Mouse (Mus musculus): ENCODE results near the gene Eif4a2.

DNA sequence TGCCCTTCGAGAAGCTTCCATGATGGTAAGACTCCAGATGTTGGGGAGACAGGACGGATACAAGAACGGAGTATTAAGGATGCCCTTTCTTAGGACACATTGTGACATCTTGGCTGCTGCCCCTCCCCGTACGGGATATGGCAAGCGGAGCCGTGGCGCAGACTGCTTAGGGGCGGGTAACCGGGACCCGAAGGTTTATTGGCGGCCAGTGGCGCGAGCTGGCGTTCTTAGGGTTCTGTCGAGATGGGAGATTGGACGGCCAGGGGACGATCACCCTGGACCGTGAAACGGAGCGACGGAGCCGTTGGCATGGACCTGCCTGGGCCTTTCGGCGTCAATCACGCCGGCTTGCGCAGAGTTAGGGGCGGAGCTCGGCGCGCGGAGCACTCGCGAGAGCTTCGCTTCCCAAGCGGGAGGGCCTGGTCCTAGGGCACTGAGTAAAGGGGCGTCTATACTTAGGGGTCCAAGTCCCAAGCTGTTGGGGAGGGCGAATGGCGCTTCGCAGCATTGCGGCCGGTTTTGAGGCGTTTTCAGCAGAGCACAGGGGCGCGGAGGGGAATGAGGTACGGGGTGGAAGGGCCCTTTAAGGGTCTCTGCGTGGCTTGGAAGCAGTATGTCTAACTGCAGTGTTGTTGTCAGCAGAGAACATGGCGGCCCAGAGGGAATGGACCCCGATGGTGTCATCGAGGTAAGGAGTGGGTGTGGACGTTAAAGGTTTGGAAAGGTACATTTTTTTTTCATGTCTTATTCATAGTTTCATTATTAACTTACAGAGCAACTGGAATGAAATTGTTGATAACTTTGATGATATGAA is 909 bp downstream of the Eif4a2 start:
- no peak for TF ChIP-seq EP300 (optimal IDR thresholded peaks at IDR 0.05)
- 0 out of 2 replicates have a peak, but pooled peaks have one; percentile 10 for TF ChIP-seq CTCF (IDR thresholded peaks at IDR 0.05; ENCODE audit: low read depth)

Data from stomach, postnatal 0 days (tissue).